Mouse (Mus musculus): ENCODE measurements around the gene Prkcb. TPM values are rescaled to one million over a fixed set of nuclear protein-coding genes. Genes with fewer than 3 reads are reported as not detected.

Gene Prkcb
- polyA plus RNA-seq, 2 experiments from 2014 or later, result 71.9 to 78.3 TPM

DNA sequence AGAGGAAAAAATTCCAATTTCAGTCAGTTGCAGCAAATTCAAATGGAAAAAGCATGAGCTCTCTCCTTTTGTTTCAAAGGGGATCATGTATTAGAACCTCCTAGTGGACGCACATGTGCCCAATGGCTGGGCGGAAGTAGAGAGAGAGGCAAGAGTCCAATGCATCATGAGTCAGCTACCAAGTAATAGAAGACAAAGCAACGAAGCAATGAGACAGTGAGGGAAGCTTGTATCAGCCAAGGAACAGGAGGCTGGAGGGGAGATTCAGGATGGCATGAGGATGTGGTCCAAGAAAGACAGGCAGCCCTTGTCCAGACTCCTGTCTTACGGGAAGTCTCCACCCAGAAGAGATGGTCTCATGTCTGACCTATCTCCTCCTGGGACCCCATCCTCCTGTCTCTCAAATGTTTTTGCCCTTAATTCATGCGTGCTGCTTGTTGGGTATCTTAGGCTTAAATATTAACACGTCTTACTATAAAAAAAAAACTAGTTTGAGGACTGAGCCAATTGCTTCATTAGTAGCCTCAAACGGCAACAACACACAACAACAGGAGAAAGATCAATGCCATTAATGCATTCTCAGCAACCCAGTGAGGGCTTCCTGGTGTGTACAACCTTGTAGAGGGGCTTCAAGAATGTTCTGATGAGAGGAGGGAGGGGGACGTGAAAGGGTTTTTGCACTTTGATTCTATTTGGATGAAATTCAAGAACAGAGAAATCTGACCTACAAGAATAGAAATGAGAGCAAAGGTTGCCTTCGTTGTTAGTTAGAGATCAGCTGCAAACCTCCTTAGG, 245.2 kb downstream of the Prkcb start:
- ATAC-seq, result no peak

GRCm38 (mm10) chr7:122544616-122545015, 256.1 kb downstream of the Prkcb start:
- ATAC-seq, result no peak

DNA sequence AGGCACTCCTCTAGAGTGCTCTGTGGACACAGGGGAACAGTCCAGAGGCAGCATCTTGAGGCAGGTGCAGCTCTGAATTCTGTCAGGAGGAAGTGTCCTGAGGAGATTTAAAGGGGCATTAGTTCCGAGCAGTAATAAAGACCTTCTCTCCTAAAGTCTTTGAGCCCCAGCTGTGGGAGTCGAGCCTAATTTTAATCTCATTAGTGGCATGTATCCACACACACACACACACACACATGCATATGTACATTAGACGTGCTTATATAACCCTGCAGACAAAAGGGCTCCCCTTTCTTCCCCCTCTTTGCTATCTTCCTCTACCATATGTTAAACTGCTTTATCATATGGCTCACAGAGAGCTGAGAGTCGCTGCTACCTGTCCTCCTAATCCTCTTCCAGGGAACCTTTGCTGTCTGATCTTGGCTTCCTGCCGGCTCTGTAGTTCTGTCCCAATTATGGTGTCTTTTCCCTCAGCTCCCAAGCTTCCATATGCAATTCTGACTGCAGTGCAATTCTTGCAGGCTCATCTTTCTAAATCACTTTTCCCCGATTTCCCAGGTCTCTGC, 268.1 kb downstream of the Prkcb start:
- no peak for ATAC-seq

- no peak for ATAC-seq
These were observed 269.7 kb downstream of the Prkcb start for GRCm38 (mm10) chr7:122558085-122558811.

GRCm38 (mm10) chr7:122558912-122559311, 270.4 kb downstream of the Prkcb start:
- ATAC-seq, result no peak

- no peak for ATAC-seq
These were observed 274.0 kb downstream of the Prkcb start for GRCm38 (mm10) chr7:122562586-122562985.

DNA sequence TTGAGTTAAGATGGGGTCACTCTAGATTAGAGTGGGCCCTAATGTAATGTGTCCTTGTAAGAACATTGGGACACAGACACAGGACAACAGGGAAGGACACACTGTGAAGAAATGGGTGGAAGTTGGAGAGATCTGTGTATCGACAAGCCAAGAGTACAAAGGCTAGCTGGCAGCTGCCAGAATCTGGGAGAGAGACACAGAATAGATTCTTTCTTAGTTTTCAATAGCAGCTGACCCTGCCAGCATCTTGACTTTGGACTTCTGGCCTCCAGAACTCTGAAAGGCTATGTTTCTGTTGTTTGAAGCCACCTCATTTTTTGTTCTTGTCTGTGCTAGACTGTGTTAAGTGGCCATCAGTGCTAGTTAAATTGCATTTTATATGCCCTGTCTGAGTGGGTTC, 276.8 kb downstream of the Prkcb start:
- no peak for ATAC-seq

DNA sequence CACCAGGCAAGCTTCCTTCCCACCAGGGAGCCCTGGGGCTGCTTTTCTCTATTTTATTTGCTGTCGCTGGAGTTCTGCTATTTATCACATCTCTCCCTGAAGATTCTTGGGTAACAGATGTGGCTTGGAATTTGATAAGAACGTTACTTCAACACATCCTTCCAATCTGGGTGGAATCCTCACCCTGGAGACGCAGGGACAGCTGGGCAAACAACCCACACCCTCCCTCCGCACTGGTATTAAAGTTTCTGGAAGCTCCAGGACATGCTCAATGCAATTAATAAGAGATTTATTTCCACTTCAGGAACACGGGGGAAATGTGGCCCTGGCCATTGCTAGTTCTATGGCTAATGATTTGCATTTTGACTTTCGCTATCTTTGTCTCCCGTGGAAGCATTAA, 277.5 kb downstream of the Prkcb start:
- ATAC-seq, result no peak

DNA sequence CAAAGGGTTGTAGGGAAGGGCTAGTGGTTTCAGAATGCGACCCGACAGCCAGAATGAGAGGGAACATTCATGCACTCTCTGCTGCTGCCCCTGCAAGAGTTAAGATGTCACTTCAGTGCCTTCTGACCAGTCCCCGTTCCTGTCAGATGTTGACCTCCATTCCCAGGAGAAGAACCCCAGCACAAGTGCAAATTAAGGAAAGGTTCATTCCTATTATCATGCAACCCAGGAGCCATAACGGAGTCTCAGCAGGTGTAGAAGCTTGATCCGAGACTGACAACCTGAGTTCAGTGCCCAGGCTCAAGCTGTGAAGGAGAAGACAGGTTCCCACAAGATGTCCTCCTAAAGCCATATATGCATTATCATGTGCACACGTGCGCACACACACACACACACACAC, 280.2 kb downstream of the Prkcb start:
- ATAC-seq, result no peak

GRCm38 (mm10) chr7:122570407-122570806, 281.9 kb downstream of the Prkcb start:
- ATAC-seq, result no peak

GRCm38 (mm10) chr7:122573101-122573635, 284.6 kb downstream of the Prkcb start:
- no peak for ATAC-seq

DNA sequence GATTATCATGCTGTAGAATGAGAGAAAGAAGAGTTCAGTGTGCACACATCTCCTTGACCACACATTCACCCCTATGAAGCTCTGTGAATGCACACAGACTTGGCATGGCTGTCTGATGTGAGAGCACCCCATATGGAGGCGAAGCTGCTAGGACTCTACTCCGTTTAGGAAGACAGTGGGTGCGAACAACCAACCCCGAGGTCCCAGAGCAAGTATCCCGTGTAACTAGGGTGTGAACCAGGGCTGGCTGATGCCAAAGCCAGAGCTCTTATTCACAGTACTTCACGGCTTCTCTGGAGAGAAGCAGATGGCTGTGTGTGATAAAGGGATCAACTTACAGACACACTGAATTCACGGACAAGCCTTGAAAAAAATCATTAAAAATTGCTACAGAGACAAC, 285.9 kb downstream of the Prkcb start:
- ATAC-seq, result no peak

DNA sequence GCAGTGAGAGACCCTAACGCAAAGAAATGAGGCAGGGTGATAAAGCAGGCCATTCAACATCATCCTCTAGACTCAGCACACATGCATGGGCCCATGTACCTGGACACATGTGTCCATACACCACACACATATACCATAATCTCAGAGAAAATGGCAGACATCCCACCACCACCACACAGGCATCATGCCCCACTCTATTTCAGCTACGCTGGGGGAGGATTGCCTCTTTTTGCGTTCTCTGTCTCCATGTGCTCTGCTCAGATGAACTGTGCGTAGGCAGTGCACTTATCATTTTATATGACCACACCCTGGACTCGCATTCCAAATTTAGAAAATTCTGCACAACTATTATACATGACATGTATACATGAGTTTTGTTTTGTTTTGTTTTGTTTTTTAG, 286.5 kb downstream of the Prkcb start:
- ATAC-seq, result no peak

- ATAC-seq, result no peak
These were observed 287.0 kb downstream of the Prkcb start for GRCm38 (mm10) chr7:122575506-122575905.

DNA sequence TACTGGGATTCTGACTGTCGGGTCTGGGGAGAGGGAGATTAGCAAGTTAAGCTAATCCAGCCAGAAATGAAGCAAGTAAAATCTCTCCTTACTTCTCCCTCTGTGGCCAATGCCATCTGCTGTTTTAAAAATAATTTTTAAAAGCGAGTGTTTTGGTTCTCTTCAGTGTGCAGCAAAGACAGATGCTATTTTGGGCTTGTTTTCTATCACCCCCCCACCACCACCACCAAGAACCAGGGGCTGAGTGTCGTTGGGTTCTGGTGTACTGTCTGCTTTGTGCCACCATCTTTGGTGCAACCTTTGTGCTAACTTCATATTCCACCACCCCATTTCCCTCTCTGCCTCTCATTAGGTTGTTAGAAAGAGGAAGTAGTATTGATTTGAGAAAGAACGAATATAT, 289.0 kb downstream of the Prkcb start:
- ATAC-seq, result no peak

GRCm38 (mm10) chr7:122579461-122580157, 291.1 kb downstream of the Prkcb start:
- no peak for ATAC-seq

DNA sequence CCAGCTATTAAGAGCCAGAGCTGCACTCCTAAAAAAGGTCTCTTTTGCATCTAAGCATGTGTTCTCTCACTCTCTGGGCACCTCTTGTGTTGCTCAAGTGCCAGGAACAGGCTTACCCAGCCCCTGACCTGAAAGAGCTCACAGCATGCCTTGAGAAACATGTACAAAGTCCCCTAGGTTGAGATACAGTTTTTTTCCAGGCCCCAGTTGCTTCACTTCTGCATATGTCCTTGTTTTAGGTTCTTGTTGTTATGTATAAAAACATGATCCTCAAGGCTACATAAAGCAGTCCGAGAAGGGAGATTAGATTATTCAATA, 291.6 kb downstream of the Prkcb start:
- ATAC-seq, result no peak

- no peak for ATAC-seq
These were observed 296.0 kb downstream of the Prkcb start for GRCm38 (mm10) chr7:122584421-122585151.

DNA sequence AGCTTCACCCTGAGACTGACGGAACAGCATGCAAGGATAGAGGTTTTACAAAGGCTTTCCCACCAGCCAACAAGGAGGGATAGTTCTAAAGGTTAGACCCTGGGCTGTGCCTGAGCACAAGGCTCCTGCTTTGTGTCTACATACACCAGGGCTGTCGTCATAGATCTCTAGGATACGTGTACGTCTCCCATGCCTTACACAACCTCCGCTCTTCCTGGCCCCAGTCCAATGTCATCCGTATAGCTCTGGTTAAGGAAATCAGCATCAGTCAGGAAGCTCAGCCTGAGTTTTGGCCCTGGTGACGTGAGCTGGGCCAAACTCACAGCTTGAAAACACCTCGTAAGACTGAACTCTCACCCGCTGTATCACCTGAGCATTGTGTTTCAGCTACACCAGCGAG, 307.3 kb downstream of the Prkcb start:
- ATAC-seq, result no peak

GRCm38 (mm10) chr7:122596596-122597170, 308.1 kb downstream of the Prkcb start:
- ATAC-seq, result no peak

DNA sequence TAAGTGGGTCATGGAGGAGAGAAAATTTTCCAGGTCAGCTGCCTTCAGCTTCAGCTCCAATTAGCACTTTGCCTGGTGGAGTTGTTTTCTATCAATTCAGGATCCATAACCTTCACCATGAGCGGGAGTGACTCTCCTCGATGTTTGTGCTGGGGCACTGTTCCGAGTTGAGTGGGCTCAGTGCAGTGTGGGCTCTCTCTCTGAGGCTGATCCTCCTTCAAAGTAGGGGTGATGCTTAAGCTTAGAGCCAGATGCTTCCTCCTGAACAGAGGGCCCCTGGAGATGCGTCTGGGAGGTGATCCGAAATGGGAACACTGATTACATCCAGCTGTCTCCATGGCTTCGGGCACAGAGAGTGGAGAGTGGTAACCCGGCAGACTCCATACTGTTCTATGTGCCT, 308.8 kb downstream of the Prkcb start:
- no peak for ATAC-seq

DNA sequence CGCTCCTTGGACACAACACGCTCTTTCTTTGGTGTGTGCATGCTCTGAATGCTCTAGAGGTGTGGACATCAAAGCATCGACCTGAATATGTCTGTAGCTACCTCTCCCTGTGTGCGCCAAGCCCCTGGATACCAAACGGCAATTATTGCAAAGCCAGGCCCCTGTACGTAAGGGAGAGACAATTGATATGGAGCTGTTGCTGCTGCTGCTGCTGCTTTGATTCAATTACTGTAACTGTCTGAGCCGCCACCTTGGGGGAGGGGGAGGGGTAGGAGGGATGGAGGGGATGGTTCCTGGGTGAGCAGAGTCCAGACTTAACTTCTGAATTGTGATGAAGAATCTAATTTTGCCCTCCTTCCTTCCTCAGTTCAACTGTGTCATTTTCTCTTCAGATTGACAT, 312.3 kb downstream of the Prkcb start:
- no peak for ATAC-seq
